Mouse (Mus musculus) forebrain, embryonic 16.5 days (tissue): ENCODE results near the gene Itga9. TPM values are rescaled to one million over a fixed set of nuclear protein-coding genes. Genes with fewer than 3 reads are reported as not detected.

Experiments
- ATAC-seq: fragments of 200-750 bp; cut with Nextera tagmentation; 2 replicates; pipeline ENCODE4 v1.8.0; 2017; ENCODE audit warnings: mild to moderate bottlenecking, moderate library complexity
- H3K27ac ChIP-seq: fragments of 300-500 bp; sonication (generic); 2 replicates; pipeline ENCODE4 v1.5.1; 2014; ENCODE audit warnings: low read length, control low read depth
- H3K27me3 ChIP-seq: fragments of 300-500 bp; sonication (generic); replicated peaks from 2 replicates; pipeline ENCODE4 v1.6.1; 2014; ENCODE audit warnings: low read length; ENCODE audit not compliant: control insufficient read depth, insufficient read depth
- H3K36me3 ChIP-seq: fragments of 300-500 bp; sonication (generic); 2 replicates; pipeline ENCODE4 v1.6.1; 2014; ENCODE audit not compliant: control insufficient read depth, insufficient read depth
- H3K4me1 ChIP-seq: fragments of 300-500 bp; sonication (generic); replicated peaks from 2 replicates; pipeline ENCODE4 v1.6.1; 2014; ENCODE audit warnings: low read length; ENCODE audit not compliant: control insufficient read depth, insufficient read depth
- H3K4me2 ChIP-seq: fragments of 300-500 bp; sonication (generic); 2 replicates; pipeline ENCODE4 v1.6.1; 2014; ENCODE audit warnings: mild to moderate bottlenecking, low read length, control low read depth
- H3K4me3 ChIP-seq: fragments of 300-500 bp; sonication (generic); replicated peaks from 2 replicates; pipeline ENCODE4 v1.5.1; 2014; ENCODE audit warnings: mild to moderate bottlenecking, low read length, control low read depth
- H3K9ac ChIP-seq: fragments of 300-500 bp; sonication (generic); replicated peaks from 2 replicates; pipeline ENCODE4 v1.6.1; 2014; ENCODE audit warnings: low read depth, low read length, control low read depth
- H3K9me3 ChIP-seq: fragments of 300-500 bp; sonication (generic); 2 replicates; pipeline ENCODE4 v1.6.1; 2016; ENCODE audit warnings: low read length; ENCODE audit not compliant: control insufficient read depth
- WGBS: fragments of 180-500 bp; shearing (Covaris S2); extraction: QIAGEN DNeasy Blood & Tissue Kit; methylation state at CpG from one replicate; pipeline ENCODE4 v1.1.7; 2014; 5-methylcytosine and 5-hydroxymethylcytosine counted together
- polyA plus RNA-seq: library from polyadenylated mRNA; unstranded; fragments of >200 nt; fragmentation: Nextera tagmentation; extraction: Ambion mirVana; gene quantifications from 2 replicates; pipeline ENCODE4 v1.2.1, GENCODE M21; 2015

Gene Itga9
- polyA plus RNA-seq, 1 experiment from 2014 or later = 1.2 TPM

- H3K4me1 ChIP-seq = peaks cover 23% of the 10 kb centered on the region
- no peaks in the 10 kb centered on the region for H3K36me3 ChIP-seq
- peak within 1 kb of the TSS; percentile 88 for H3K9ac ChIP-seq
- peak within 1 kb of the TSS; percentile 89 for H3K27ac ChIP-seq
- H3K4me3 ChIP-seq = peak within 1 kb of the TSS; percentile 77
- peak; percentile 61 for ATAC-seq
- no peaks in the 10 kb centered on the region for H3K27me3 ChIP-seq
- peak within 1 kb of the TSS; percentile 98 for H3K4me2 ChIP-seq
- 1% methylated on average over 46 of the region's 73 CpGs for WGBS
- H3K9me3 ChIP-seq = no peaks in the 10 kb centered on the region
Observed at GRCm38 (mm10) chr9:118926111-118926650, 319.7 kb downstream of the Itga9 start, which contains the start of gene Ctdspl. Gene Ctdspl (plus strand): TSS chr9:118926453.

- peak overlapping the region; percentile 89 for H3K27ac ChIP-seq
- H3K9me3 ChIP-seq = no peaks in the 10 kb centered on the region
- H3K27me3 ChIP-seq = no peaks in the 10 kb centered on the region
- peak overlapping the region; percentile 77 for H3K4me3 ChIP-seq
- 1% methylated on average over 57 of the region's 68 CpGs for WGBS
- H3K9ac ChIP-seq = peak overlapping the region; percentile 88
- peak; percentile 26 for ATAC-seq
- H3K4me2 ChIP-seq = peak overlapping the region; percentile 98
- H3K4me1 ChIP-seq = peaks cover 23% of the 10 kb centered on the region
- no peaks in the 10 kb centered on the region for H3K36me3 ChIP-seq
Observed at GRCm38 (mm10) chr9:118926688-118927321, 320.3 kb downstream of the Itga9 start.

- H3K27me3 ChIP-seq = no peaks in the 10 kb centered on the region
- 29% methylated on average over 8 of the region's 8 CpGs for WGBS
- peak overlapping the region; percentile 77 for H3K4me3 ChIP-seq
- H3K4me2 ChIP-seq = peak overlapping the region; percentile 98
- H3K27ac ChIP-seq = no peak overlapping the region
- ATAC-seq = no peak
- peak overlapping the region; percentile 88 for H3K9ac ChIP-seq
- no peaks in the 10 kb centered on the region for H3K36me3 ChIP-seq
- H3K4me1 ChIP-seq = peaks cover 23% of the 10 kb centered on the region
- H3K9me3 ChIP-seq = no peaks in the 10 kb centered on the region
Observed at GRCm38 (mm10) chr9:118927501-118927900, 321.0 kb downstream of the Itga9 start.

GRCm38 (mm10) chr9:118928007-118928406 lies 321.5 kb downstream of the Itga9 start:
- no peak for ATAC-seq
- no peaks in the 10 kb centered on the region for H3K9me3 ChIP-seq
- H3K9ac ChIP-seq = no peak overlapping the region; the same call in 1 of the 2 replicates

GRCm38 (mm10) chr9:118928656-118929055 lies 322.2 kb downstream of the Itga9 start:
- Histone ChIP-seq H3K9ac (peak overlapping the region; percentile 3; the same call in 1 of the 2 replicates), H3K27me3 (no peaks in the 10 kb centered on the region), H3K9me3 (no peaks in the 10 kb centered on the region), H3K4me2 (no peak overlapping the region), H3K4me3 (no peak overlapping the region), H3K4me1 (peaks cover 23% of the 10 kb centered on the region), H3K36me3 (no peaks in the 10 kb centered on the region), H3K27ac (no peak overlapping the region)
- 57% methylated on average over 7 of the region's 7 CpGs for WGBS
- ATAC-seq = no peak

More at GRCm38 (mm10) chr9:118928007-118928406, 321.5 kb downstream of the Itga9 start:
- Histone ChIP-seq H3K36me3 (no peaks in the 10 kb centered on the region), H3K4me1 (peaks cover 23% of the 10 kb centered on the region), H3K27ac (no peak overlapping the region), H3K4me2 (peak overlapping the region; percentile 98), H3K27me3 (no peaks in the 10 kb centered on the region), H3K4me3 (0 out of 2 replicates have a peak overlapping the region, but pooled peaks have one; percentile 1)
- 58% methylated on average over 2 of the region's 2 CpGs for WGBS

GRCm38 (mm10) chr9:118930611-118931010 lies 324.1 kb downstream of the Itga9 start:
- no peak for ATAC-seq

GRCm38 (mm10) chr9:118933800-118934199 lies 327.3 kb downstream of the Itga9 start:
- 94% methylated on average over 9 of the region's 9 CpGs for WGBS
- no peak for ATAC-seq
- Histone ChIP-seq H3K4me2 (no peak overlapping the region), H3K9ac (no peak overlapping the region), H3K4me3 (no peak overlapping the region), H3K4me1 (no peaks in the 10 kb centered on the region; the same call in 1 of the 2 replicates), H3K36me3 (no peaks in the 10 kb centered on the region), H3K27me3 (no peaks in the 10 kb centered on the region), H3K9me3 (no peaks in the 10 kb centered on the region), H3K27ac (no peak overlapping the region)

More at GRCm38 (mm10) chr9:118930611-118931010, 324.1 kb downstream of the Itga9 start:
- H3K4me2 ChIP-seq = no peak overlapping the region
- no peaks in the 10 kb centered on the region for H3K36me3 ChIP-seq
- H3K9me3 ChIP-seq = no peaks in the 10 kb centered on the region
- H3K27me3 ChIP-seq = no peaks in the 10 kb centered on the region
- H3K27ac ChIP-seq = no peak overlapping the region
- no peak overlapping the region for H3K9ac ChIP-seq
- no peak overlapping the region for H3K4me3 ChIP-seq
- H3K4me1 ChIP-seq = peaks cover 14% of the 10 kb centered on the region
- 72% methylated on average over 9 of the region's 9 CpGs for WGBS

- Histone ChIP-seq H3K4me1 (no peaks in the 10 kb centered on the region; the same call in 1 of the 2 replicates), H3K27ac (no peak overlapping the region), H3K36me3 (no peaks in the 10 kb centered on the region), H3K4me3 (no peak overlapping the region), H3K27me3 (no peaks in the 10 kb centered on the region), H3K4me2 (no peak overlapping the region), H3K9ac (no peak overlapping the region), H3K9me3 (no peaks in the 10 kb centered on the region)
- ATAC-seq = no peak
- 90% methylated on average over 12 of the region's 12 CpGs for WGBS
Observed at GRCm38 (mm10) chr9:118934319-118934718, 327.8 kb downstream of the Itga9 start.

- WGBS = 90% methylated on average over 13 of the region's 13 CpGs
- H3K27me3 ChIP-seq = no peaks in the 10 kb centered on the region
- H3K4me1 ChIP-seq = no peaks in the 10 kb centered on the region; the same call in 1 of the 2 replicates
- no peaks in the 10 kb centered on the region for H3K36me3 ChIP-seq
- H3K9me3 ChIP-seq = no peaks in the 10 kb centered on the region
- no peak for ATAC-seq
- H3K4me2 ChIP-seq = no peak overlapping the region
- H3K27ac ChIP-seq = no peak overlapping the region
- H3K9ac ChIP-seq = no peak overlapping the region
- no peak overlapping the region for H3K4me3 ChIP-seq
Observed at GRCm38 (mm10) chr9:118935098-118935497, 328.6 kb downstream of the Itga9 start.
